Mouse (Mus musculus) granulocyte monocyte progenitor cell, adult 5-6 weeks (primary cell): ENCODE measurements around the gene 1110059E24Rik. TPM values are rescaled to one million over a fixed set of nuclear protein-coding genes. Genes with fewer than 3 reads are reported as not detected.

Experiments used
- ATAC-seq: replicated peaks from 2 replicates; pipeline ENCODE4 v1.8.0; 2016; ENCODE audit warnings: mild to moderate bottlenecking, moderate TSS enrichment, inconsistent platforms; ENCODE audit not compliant: poor library complexity, severe bottlenecking
- total RNA-seq, 2 experiments: library from RNA; stranded (forward) in 1 of 2; stranded (reverse) in 1 of 2; fragments of 200-712, 200-1000 nt in 1 of 2; fragments of >200 nt in 1 of 2; fragmentation: Nextera tagmentation in 1 of 2; gene quantifications; 2 replicates each; pipeline ENCODE4 v1.2.3; 2014 to 2017

1110059E24Rik gene
- total RNA-seq, 2 experiments from 2014 or later, result 35.7 to 88.0 TPM

GRCm38 (mm10) chr19:21581404-21581803, 71.4 kb downstream of the 1110059E24Rik start:
- no peak for ATAC-seq

GRCm38 (mm10) chr19:21579896-21580295, 72.9 kb downstream of the 1110059E24Rik start:
- ATAC-seq, result no peak

- ATAC-seq, result no peak
These were observed 75.3 kb downstream of the 1110059E24Rik start for GRCm38 (mm10) chr19:21577443-21577842.

DNA sequence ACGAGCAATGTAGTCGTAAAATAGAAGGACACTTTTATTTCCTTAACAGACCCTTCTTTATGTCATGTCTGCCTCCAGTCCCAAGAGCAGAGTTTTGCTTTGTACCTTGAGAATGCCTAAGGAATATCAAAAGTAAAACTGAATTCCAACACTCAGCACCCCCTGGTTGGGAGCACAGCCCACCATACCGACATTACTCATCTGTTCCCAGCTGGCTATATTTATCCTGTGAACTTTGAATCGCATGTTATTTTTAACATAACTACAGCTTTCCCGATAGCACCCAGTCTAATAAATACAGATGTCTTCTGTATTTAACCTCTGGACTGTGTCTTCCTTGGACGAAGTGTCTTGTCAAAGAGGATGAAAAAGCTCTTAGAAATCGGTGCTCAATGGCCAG, 80.8 kb downstream of the 1110059E24Rik start:
- ATAC-seq, result no peak

- ATAC-seq, result peak; percentile 85
These were observed 81.4 kb downstream of the 1110059E24Rik start for GRCm38 (mm10) chr19:21571223-21571980.

GRCm38 (mm10) chr19:21570778-21571177, 82.0 kb downstream of the 1110059E24Rik start:
- no peak for ATAC-seq

GRCm38 (mm10) chr19:21568528-21569185, 84.1 kb downstream of the 1110059E24Rik start:
- ATAC-seq, result 0 out of 2 replicates have a peak, but pooled peaks have one; percentile 8

DNA sequence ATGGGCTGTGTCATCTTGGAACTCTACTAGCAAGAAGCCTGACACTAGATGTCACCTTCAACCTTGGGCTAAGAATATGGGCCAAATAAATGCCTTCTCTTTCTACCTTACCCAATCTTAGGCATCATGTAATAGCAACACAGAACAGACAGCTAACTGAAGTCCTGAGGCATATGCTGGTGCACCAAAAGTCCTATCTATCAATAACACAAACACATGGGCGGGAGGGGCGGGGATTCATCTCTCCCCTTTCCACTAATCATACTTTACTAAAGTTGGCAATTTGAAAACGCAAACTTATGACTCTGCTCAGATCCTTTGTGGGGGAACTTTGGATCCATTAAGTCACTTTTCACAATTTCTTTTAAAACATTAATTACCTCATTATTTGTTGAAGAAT, 84.8 kb downstream of the 1110059E24Rik start:
- no peak for ATAC-seq

- ATAC-seq, result no peak
These were observed 86.3 kb downstream of the 1110059E24Rik start for GRCm38 (mm10) chr19:21566484-21566883.

DNA sequence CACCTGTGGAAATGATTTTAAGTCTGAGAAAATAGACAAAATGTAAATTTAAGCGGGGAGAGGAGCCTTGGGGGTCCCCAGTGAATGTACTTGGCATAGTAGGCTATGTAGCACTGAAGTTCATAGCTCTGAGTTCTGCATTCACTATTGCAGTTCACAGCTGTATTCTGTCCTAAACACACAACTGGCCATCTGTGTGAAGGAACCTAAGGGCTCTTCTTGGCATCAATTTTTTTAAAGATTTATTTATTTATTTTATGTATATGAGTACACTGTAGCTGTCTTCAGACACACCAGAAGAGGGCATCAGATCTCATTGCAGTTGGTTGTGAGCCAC, 88.3 kb downstream of the 1110059E24Rik start:
- no peak for ATAC-seq

GRCm38 (mm10) chr19:21563789-21564460, 88.9 kb downstream of the 1110059E24Rik start:
- peak; percentile 71 for ATAC-seq

- ATAC-seq, result peak; percentile 78
These were observed 89.8 kb downstream of the 1110059E24Rik start for GRCm38 (mm10) chr19:21562996-21563395.

DNA sequence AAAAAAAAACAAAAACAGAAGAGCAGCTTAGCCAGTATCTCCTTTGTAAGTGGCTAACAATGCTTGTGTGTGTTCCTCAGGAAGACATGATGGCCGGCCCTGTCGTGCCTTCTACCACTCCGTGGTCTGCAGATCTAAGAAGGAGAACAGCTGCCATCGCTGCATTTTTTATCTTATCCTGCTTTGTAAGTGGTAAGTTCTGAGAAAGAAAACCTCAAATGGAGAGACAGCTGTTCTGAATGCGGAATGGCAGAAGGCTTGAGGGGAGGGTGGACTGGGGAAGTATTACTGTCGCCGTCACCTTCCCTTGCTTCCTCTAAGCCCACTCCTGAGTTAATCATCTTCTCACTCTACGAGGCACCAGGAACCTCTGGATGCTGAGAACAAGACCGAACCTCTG, 100.0 kb downstream of the 1110059E24Rik start:
- no peak for ATAC-seq

DNA sequence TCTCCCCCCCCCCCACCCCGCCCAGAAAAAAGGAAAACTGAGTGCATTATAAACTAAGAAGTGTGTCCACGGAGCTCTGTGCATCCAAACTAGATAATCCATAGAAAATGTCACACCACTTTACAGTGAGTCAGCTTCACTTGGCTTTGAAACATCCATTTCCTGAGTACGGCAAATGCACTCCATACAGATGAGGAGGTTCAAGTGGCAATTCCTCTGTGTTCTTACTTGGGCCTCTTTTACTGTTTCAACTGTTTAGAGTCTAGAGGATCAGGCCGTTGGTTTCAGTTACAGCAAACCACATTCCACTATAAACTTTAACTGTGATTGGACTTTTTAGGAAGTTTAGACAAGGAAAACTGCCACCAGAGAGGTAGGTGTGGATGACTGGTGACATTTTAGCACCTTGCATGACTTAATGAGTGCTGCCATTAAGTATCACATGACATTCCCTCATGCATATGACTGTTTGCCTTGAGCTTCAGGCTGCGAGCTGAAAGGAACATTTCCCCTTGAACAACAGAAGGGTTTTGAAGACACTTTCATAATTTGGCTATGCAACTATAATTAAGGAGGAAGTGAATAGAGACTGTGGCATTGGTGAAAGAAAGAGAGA, 100.7 kb downstream of the 1110059E24Rik start:
- ATAC-seq, result no peak; the same call in 1 of the 2 replicates

GRCm38 (mm10) chr19:21549713-21550112, 103.1 kb downstream of the 1110059E24Rik start:
- no peak for ATAC-seq

GRCm38 (mm10) chr19:21548947-21549346, 103.8 kb downstream of the 1110059E24Rik start:
- no peak for ATAC-seq

DNA sequence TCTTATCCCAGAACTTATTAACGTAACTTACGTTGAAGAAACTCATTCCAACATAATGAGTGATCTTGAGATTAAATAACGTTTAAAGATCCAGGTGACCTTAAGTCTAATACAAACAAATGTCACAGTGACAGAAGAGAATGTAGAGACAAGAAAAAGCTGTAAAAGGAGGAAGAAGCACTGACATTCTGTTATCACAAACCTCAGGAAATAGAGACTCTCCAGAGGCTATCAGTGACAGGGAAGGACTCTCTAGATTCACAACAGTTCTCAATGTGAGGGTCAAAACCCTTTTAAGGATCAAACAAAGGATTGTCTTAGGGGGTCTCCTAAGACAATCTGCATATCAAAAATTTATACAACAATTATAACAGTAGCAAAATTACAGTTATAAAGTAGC, 115.7 kb downstream of the 1110059E24Rik start:
- ATAC-seq, result no peak
